Mouse (Mus musculus) frontal cortex, adult 2 months (tissue): ENCODE results near the gene Olfr318. TPM values are rescaled to one million over a fixed set of nuclear protein-coding genes. Genes with fewer than 3 reads are reported as not detected.
"Not testable (repeated sequence)": the region's sequence is repeated elsewhere in the genome, so short reads cannot be mapped to it uniquely, and the experiment has no call there.

ENCODE experiments used
- DNase-seq, 2 experiments: peaks; one replicate each; pipeline ENCODE4 v3.0.0; 2022; ENCODE audit warnings: low spot score in 1 of 2; ENCODE audit errors: extremely low spot score in 1 of 2
- polyA plus RNA-seq: library from polyadenylated mRNA; depleted of rRNA; stranded (reverse); fragments of >200 nt; gene quantifications from 2 replicates; pipeline ENCODE4 v1.2.3, GENCODE M21; 2012; rRNA removed

Olfr318 gene
- not detected in 2 replicates for polyA plus RNA-seq

DNA sequence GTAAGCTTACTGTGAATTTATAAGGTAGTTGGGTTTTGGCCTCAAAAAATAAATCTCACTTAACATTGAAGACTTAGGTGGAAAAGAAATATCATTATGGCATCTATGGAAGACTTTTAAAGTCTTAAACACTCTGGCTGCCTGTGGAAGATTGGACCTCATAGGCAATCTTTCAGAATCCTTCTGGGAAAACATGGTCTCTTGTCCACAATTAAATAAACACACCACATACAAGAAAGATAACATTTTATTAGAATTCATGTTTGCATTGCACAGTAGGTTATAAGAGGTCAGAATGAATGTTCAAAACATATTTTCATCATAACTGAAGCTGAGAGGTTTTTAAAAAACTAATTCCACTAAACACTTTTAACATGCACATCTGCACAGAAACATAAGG, at the start of gene Olfr318:
Olfr318 (minus strand) TSS at position 101 of the 400 bp plus-strand sequence.
- DNase-seq: no peak

GRCm38 (mm10) chr11:58772888-58773287, 49.1 kb upstream of the Olfr318 start, which contains the start of gene Olfr315:
Olfr315 (plus strand) TSS chr11:58773188.
- DNase-seq: no peak

DNA sequence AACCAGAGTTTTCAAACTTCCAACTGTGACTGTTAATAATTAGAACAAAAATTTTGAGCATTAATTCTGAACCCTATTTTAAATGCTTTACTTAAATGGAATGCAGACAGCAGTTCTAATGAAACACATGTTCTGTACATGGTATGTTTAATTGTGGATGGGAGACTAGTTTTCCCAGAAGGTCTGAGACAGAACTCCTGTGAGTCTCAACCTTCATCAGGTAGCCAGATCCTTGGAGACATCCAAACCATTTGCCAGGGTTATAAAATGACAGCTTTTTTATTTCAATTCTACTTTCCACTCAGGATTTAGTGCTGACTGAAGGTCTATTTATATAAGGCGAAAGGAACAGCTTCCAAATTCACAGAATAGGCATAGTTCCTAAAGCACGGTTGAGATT, 28.6 kb upstream of the Olfr318 start, which contains the start of gene Olfr316:
Olfr316 (plus strand) TSS at position 301 of the 400 bp plus-strand sequence.
- no peak for DNase-seq

DNA sequence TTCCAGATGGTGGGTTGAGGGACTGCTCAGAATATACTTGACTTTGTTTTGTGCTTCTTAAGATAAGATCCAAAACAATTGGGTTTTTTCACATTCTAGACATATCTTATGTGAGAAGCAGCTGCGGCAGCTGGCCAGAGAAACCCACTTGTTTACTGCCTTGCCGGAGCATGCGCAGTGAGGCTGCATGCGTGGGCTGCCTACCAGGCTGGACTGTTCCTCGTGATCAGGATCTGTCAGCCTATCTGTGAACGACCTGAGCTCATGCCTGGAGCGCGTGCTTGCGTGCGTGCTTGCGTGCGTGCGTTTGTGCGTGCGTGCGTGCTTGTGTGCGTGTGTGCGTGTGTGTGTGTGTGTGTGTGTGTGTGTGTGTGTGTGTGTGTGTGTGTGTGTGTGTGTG, 27.3 kb upstream of the Olfr318 start:
- DNase-seq: peak; percentile 35 to 73

- no peak for DNase-seq
Observed at GRCm38 (mm10) chr11:58738792-58739262, 15.0 kb upstream of the Olfr318 start, which contains the start of gene Olfr317. Olfr317 (minus strand) TSS chr11:58739212.

- DNase-seq: peak in 1 of 2 experiments; percentile 47
Observed at GRCm38 (mm10) chr11:58733372-58733771, 9.6 kb upstream of the Olfr318 start.

DNA sequence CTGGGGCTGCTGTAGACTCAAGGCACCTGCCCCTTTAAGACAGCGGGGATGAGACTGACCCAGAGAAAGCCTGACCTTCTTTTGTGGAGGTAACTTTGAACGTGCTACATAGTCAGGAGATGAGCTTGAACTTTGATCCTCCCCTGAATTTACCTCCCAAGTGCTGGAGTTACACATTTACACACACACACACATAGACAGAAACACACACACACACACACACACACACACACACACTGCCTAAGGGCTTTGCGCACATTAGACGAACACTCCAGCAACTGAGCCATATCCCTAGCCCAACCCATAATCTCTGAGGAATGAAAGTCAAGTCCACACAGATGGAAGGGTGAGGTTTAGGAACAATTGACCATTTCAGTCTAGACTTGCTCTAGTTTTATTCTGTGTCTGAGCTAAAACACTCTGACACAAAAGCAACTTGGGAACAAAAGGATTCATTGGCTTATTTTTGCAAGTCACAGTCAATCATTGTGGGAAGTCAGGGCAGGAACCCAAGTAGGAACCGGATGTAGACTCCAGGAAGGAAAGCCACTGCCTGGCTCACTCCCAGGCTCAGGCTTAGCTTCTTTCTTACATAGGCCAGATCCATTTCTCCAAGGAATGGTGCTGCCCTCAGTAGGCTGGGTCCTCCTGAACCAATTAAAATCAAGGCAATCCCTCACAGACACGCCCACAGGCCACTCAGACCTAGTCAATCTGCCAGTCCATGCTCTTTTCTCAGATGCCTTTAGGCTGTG, 4.3 kb upstream of the Olfr318 start:
- not testable (repeated sequence) for DNase-seq

DNA sequence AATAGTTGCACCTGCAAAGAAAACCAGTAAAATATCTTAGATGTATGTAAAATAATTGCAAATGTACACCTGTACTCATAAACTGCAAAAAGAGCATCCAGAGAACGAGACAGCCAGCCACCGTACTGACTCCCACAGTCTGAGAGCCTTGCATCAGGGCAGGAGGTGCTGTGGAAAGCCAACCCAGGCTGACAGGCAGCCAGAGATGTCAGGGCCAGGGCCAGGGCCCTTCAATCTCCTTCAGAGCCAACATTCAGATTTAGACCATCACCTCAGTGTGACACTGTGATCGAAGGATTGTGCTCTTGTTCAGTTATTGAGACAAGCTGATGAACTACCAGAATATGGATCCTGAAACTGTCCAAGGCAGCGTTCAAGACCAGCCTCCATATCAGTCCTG, 4.1 kb downstream of the Olfr318 start:
- no peak for DNase-seq

DNA sequence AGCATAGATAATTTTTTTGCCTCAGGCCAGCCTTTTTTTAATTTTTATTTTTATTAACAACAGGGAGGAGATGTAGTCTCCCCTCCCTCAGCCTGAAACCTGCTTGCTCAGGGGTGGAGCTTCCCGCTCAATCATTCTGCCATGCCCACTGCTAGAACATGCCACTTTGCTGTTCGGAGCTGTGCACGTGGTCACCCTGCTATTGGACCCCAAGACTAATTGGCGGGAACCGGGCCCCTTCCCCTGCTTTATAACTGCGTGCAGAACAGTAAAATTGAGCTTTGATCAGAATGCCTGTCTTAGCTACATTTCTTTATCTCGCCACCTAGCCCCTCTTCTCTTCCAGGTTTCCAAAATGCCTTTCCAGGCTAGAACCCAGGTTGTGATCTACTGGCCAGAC, 6.1 kb downstream of the Olfr318 start:
- not testable (repeated sequence) for DNase-seq

GRCm38 (mm10) chr11:58709086-58709485, 14.7 kb downstream of the Olfr318 start:
- DNase-seq: no peak

DNA sequence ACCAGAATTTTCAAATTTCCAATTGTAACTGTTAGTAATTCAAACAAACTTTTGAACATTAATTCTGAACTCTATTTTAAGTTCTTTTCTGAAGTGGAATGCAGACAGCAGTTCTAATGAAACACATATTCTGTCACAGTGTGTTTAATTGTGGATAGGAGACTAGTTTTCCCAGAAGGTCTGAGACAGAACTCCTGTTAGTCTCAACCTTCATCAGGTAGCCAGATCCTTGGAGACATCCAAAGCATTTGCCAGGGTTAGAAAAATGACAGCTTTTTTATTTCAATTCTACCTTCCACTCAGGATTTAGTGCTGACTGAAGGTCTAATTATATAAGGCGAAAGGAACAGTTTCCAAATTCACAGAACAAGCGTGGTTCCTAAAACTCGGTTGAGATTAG, 25.0 kb downstream of the Olfr318 start, which contains the start of gene Olfr319:
Olfr319 (plus strand) TSS at position 301 of the 400 bp plus-strand sequence.
- DNase-seq: no peak

DNA sequence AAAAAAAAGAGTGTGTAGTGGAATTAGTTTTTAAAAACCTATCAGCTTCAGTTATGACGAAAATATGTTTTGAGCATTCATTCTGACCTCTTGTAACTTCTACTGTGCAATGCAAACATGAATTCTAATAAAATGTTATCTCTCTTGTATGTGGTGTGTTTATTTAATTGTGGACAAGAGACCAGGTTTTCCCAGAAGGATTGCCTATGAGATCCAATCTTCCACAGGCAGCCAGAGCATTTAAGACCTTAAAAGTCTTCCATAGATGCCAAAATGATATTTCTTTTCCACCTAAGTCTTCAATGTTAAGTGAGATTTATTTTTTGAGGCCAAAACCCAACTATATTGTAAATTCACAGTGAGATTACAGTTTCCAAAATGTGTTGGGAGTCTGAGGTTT, 43.0 kb downstream of the Olfr318 start, which contains the start of gene Olfr320:
Olfr320 (plus strand) TSS at position 301 of the 400 bp plus-strand sequence.
- no peak for DNase-seq

DNA sequence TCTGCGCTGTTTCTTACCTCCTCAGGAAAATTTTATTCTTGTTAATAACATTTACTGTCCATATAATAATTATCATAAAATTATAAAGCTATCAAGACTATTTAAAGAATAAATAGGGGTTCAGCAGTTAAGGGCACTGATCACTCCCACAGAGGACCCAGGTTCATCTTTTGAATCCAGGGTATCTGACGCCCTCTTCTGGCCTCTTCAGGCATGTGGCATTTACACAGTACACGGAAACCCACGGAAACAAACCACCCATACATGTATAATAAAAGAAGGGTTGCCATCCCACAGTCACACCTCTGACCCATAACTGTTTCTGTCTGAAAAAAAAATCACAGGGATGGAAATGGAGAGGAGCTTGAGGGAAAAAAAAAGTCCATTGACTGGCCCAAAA, 52.0 kb downstream of the Olfr318 start:
- DNase-seq: no peak

DNA sequence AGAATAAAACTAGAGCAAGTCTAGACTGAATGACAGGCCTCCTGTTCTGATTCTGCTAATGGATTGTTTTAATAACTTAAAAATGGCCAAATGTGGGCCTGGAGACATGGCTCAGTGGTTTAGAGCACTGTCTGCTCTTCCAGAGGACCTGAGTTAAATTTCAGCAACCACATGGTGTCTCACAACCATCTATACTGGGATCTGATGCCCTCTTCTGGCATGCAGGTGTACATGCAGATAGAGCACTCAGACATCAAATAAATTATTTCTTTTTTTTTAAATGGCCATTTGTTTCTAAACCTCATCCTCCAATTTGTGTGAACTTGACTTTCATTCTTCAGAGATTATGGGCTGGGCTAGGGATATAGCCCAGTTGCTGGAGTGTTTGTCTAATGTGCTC, 54.6 kb downstream of the Olfr318 start:
- no peak for DNase-seq

Other genes with a start within 250 kb of the Olfr318 start
- 0.02 TPM in 1 of 2 replicates, not detected in the other for gene Olfr332, start 231.5 kb downstream of the Olfr318 start, polyA plus RNA-seq
- gene Olfr331, start 221.4 kb downstream of the Olfr318 start, polyA plus RNA-seq: not detected in 2 replicates
- not detected in 2 replicates for gene Olfr330, start 189.2 kb downstream of the Olfr318 start, polyA plus RNA-seq
- gene Olfr329-ps, start 177.6 kb downstream of the Olfr318 start, polyA plus RNA-seq: not detected in 2 replicates
- not detected in 2 replicates for gene Olfr328, start 168.4 kb downstream of the Olfr318 start, polyA plus RNA-seq
- gene Olfr224, start 153.5 kb downstream of the Olfr318 start, polyA plus RNA-seq: not detected in 2 replicates
- not detected in 2 replicates for gene Olfr325, start 146.3 kb downstream of the Olfr318 start, polyA plus RNA-seq
- gene Olfr324, start 128.9 kb downstream of the Olfr318 start, polyA plus RNA-seq: 0.02 and 0.06 TPM in 2 replicates
- gene 2210407C18Rik, start 107.9 kb downstream of the Olfr318 start, polyA plus RNA-seq: not detected in 2 replicates
- gene Olfr323, start 93.5 kb downstream of the Olfr318 start, polyA plus RNA-seq: not detected in 2 replicates
- 0.08 and 0.12 TPM in 2 replicates for gene Trim58, start 83.5 kb downstream of the Olfr318 start, polyA plus RNA-seq
- not detected in 2 replicates for gene Olfr322, start 65.2 kb downstream of the Olfr318 start, polyA plus RNA-seq
- gene Olfr320, start 42.9 kb downstream of the Olfr318 start, polyA plus RNA-seq: not detected in 2 replicates
- gene Olfr319, start 24.9 kb downstream of the Olfr318 start, polyA plus RNA-seq: not detected in 2 replicates
- 0.06 TPM in 1 of 2 replicates, not detected in the other for gene Olfr317, start 15.2 kb upstream of the Olfr318 start, polyA plus RNA-seq
- gene Olfr316, start 28.7 kb upstream of the Olfr318 start, polyA plus RNA-seq: 1.7 and 3.6 TPM in 2 replicates
- not detected in 2 replicates for gene Olfr315, start 49.2 kb upstream of the Olfr318 start, polyA plus RNA-seq
- not detected in 2 replicates for gene Olfr314, start 58.9 kb upstream of the Olfr318 start, polyA plus RNA-seq
- 1.2 TPM in 2 replicates for gene Fam183b, start 77.9 kb upstream of the Olfr318 start, polyA plus RNA-seq
- gene Olfr313, start 91.0 kb upstream of the Olfr318 start, polyA plus RNA-seq: not detected in 2 replicates
- gene Olfr312, start 105.2 kb upstream of the Olfr318 start, polyA plus RNA-seq: 0.02 TPM in 1 of 2 replicates, not detected in the other
- 0.06 TPM in 1 of 2 replicates, not detected in the other for gene Olfr311, start 115.2 kb upstream of the Olfr318 start, polyA plus RNA-seq
- 19.7 and 22.5 TPM in 2 replicates for gene Gm12258, start 123.1 kb upstream of the Olfr318 start, polyA plus RNA-seq
- gene 2810021J22Rik, start 143.2 kb upstream of the Olfr318 start, polyA plus RNA-seq: 6.9 and 7.5 TPM in 2 replicates
- gene Zfp39, start 180.2 kb upstream of the Olfr318 start, polyA plus RNA-seq: 6.3 and 6.4 TPM in 2 replicates
- gene Btnl10, start 193.9 kb upstream of the Olfr318 start, polyA plus RNA-seq: 0.19 and 0.26 TPM in 2 replicates
- 554 and 589 TPM in 2 replicates for gene Rnf187, start 214.9 kb upstream of the Olfr318 start, polyA plus RNA-seq
- 174 and 184 TPM in 2 replicates for gene Hist3h2ba, start 224.9 kb upstream of the Olfr318 start, polyA plus RNA-seq
- gene Hist3h2a, start 230.7 kb upstream of the Olfr318 start, polyA plus RNA-seq: 54.3 and 57.7 TPM in 2 replicates
- 7.8 and 9.7 TPM in 2 replicates for gene Trim17, start 230.7 kb upstream of the Olfr318 start, polyA plus RNA-seq